Mouse (Mus musculus) skeletal muscle tissue, adult 2 months (tissue): ENCODE measurements at regions not wholly inside any gene's neighbourhood (a gene's known extent, or its start where the extent isn't known, plus 50 kb on each side); places are given as distances from the start of the nearest gene placed in this dataset.

Experiments used
- DNase-seq: peaks from one replicate; pipeline ENCODE4 v3.0.0-alpha.2; 2012; ENCODE audit warnings: low read depth, low spot score

- DNase-seq = no peak
Observed at GRCm38 (mm10) chr8:44838431-44838830, 96.8 kb upstream of the Fat1 start.

- DNase-seq = no peak
Observed at GRCm38 (mm10) chr8:44839504-44840209, 95.6 kb upstream of the Fat1 start.

GRCm38 (mm10) chr8:44840646-44841045 lies 94.6 kb upstream of the Fat1 start:
- DNase-seq = no peak

- DNase-seq = no peak
Observed at GRCm38 (mm10) chr8:44844362-44844761, 90.9 kb upstream of the Fat1 start.

- no peak for DNase-seq
Observed at GRCm38 (mm10) chr8:44852223-44852622, 83.0 kb upstream of the Fat1 start.

- no peak for DNase-seq
Observed at GRCm38 (mm10) chr8:44855115-44855514, 80.1 kb upstream of the Fat1 start.

GRCm38 (mm10) chr8:44867202-44867601 lies 68.0 kb upstream of the Fat1 start:
- DNase-seq = no peak

GRCm38 (mm10) chr8:44867666-44868065 lies 67.6 kb upstream of the Fat1 start:
- no peak for DNase-seq

- no peak for DNase-seq
Observed at GRCm38 (mm10) chr8:44877066-44877465, 58.2 kb upstream of the Fat1 start.

- no peak for DNase-seq
Observed at GRCm38 (mm10) chr8:44878208-44878607, 57.0 kb upstream of the Fat1 start.

- DNase-seq = no peak
Observed at GRCm38 (mm10) chr8:44879186-44879585, 56.1 kb upstream of the Fat1 start.

GRCm38 (mm10) chr8:44884399-44885006 lies 50.7 kb upstream of the Fat1 start:
- no peak for DNase-seq
